In the genomic region with DNA sequence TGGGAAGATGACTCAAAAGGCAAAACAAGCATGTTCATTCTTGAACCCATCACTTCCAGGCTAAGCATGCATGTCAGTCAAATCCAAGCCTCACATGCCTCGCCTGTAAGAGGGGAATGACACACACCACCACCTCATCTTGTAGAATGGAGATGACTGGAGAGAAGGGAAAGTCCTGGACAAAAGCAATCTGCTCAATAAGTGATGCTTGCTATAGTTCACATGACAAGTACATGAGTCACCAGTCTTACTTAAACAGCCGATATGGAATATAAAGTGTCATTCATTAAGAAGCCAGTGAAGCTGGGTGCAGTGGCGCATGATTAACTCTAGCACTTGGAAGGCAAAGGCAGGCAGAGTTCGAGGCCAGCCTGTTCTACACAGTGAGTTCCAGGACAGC, we compare ENCODE assay signal across 19 mouse cellular contexts. TPM values are rescaled to one million over a fixed set of nuclear protein-coding genes. Genes with fewer than 3 reads are reported as not detected.
DNase-seq lines count a peak whose midpoint lies in the region; ATAC-seq lines count a peak whose summit lies in the region.
"Had no signal": no experiment of that assay in that cellular context is flagged by ENCODE, and none has a peak within 500 bp of the region (broad histone marks: within the 10 kb centered on the region; RNA-seq: fewer than 3 reads in every experiment).

No protein-coding gene starts in this region.

- H3K4me1 ChIP-seq in heart, embryonic 15.5 days (replicated peaks) = peaks cover 10% of the 10 kb centered on the region

- H3K79me2 ChIP-seq in macrophage (ENCODE audit: inconsistent target) = peaks cover 96% of the 10 kb centered on the region

- H3K27ac ChIP-seq in heart, embryonic 15.5 days = peak overlapping the region; percentile 58; the same call in 1 of the 2 replicates
- 0 out of 2 replicates have a peak overlapping the region, but pooled peaks have one; percentile 8 for H3K27ac ChIP-seq in macrophage
- H3K27ac ChIP-seq: forebrain, embryonic 15.5 days; liver, embryonic 15.5 days had no signal

- 0 out of 2 replicates have a peak, but pooled peaks cover 3% of the 10 kb centered on the region for H3K27me3 ChIP-seq in heart, embryonic 15.5 days

- H3K9ac ChIP-seq in heart, embryonic 15.5 days = no peak overlapping the region
- H3K9ac ChIP-seq: forebrain, embryonic 15.5 days; liver, embryonic 15.5 days had no signal

- no peak overlapping the region for H3K4me2 ChIP-seq in heart, embryonic 15.5 days
- H3K4me2 ChIP-seq: forebrain, embryonic 15.5 days; liver, embryonic 15.5 days had no signal

- intact Hi-C loops in heart, postnatal 14 days (cut with DNase I) = no loop called here

- DNase-seq in heart, postnatal 14 days = no peak
- DNase-seq in lung, postnatal 36 days = peak; percentile 14
- DNase-seq in lung, postnatal 10 days = no peak
- no peak for DNase-seq in adrenal gland, postnatal 14 days
- DNase-seq in urinary bladder, postnatal 36 days (ENCODE audit: low spot score in 2 of 2) = no peak
- DNase-seq: cerebellum, adult 8-10 months; right cerebral cortex, postnatal 14 days; thymus, postnatal 36 days had no signal

- no peaks in the 10 kb centered on the region for H3K36me3 ChIP-seq in heart, embryonic 15.5 days
- no peaks in the 10 kb centered on the region for H3K36me3 ChIP-seq in macrophage (ENCODE audit: inconsistent target)
- H3K36me3 ChIP-seq: forebrain, embryonic 15.5 days; liver, embryonic 15.5 days had no signal

- 59% methylated on average over 4 of the region's 4 CpGs for WGBS in heart, embryonic 15.5 days
- 82% methylated on average over 4 of the region's 4 CpGs for WGBS in macrophage (ENCODE audit: missing documents)

- no peak for ATAC-seq in heart, embryonic 15.5 days (replicated peaks; ENCODE audit: insufficient number of reproducible peaks, insufficient read depth, low FRiP score, low read depth)
- ATAC-seq: CD4-positive, CD25-positive, alpha-beta regulatory T cell, adult 4 months; forebrain, embryonic 15.5 days; inflammation-experienced regulatory T-cells, adult 6 months had no signal

- no peaks in the 10 kb centered on the region for H3K9me3 ChIP-seq in heart, embryonic 15.5 days (replicated peaks)
- H3K9me3 ChIP-seq: forebrain, embryonic 15.5 days; liver, embryonic 15.5 days had no signal

- H3K4me3 ChIP-seq in heart, embryonic 15.5 days = no peak overlapping the region
- H3K4me3 ChIP-seq in macrophage (ENCODE audit: inconsistent target) = no peak overlapping the region
- H3K4me3 ChIP-seq: forebrain, embryonic 15.5 days; liver, embryonic 15.5 days; myocyte had no signal

RNA-seq across cellular contexts. Expression of gene Stx3, which starts 6.1 kb away (rescaled TPM):
- polyA plus RNA-seq in heart, embryonic 15.5 days (2015; fragmentation: Nextera tagmentation; extraction: Ambion mirVana) = 4.3 and 5.9 TPM in 2 replicates
- 1 to 10 TPM; 7.7 to 8.4 TPM for total RNA-seq in heart, postnatal 14 days (2021)
- 100 to 1,000 TPM in 23 of 26 experiments, 10 to 100 TPM in 3; 86.0 to 358 (median 130) TPM for total RNA-seq in macrophage (2018; cell fraction: chromatin; rRNA removed)
- 10 to 100 TPM; 16.8 to 73.0 (median 26.4) TPM for total RNA-seq in macrophage (2018; cell fraction: cytosol; rRNA removed)
- total RNA-seq in macrophage (2018; cell fraction: nucleus; rRNA removed) = 100 to 1,000 TPM in 8 of 26 experiments, 10 to 100 TPM in 18; 41.8 to 219 (median 90.9) TPM
- polyA plus RNA-seq in macrophage (2018) = 18.7 to 25.4 TPM (median 20.5 TPM) in 3 replicates
- 8.0 and 10.1 TPM in 2 replicates for total RNA-seq in adrenal gland, postnatal 14 days (2021)

RNA-seq across cellular contexts. Expression of gene Olfr1417, which starts 25.9 kb away (rescaled TPM):
- polyA plus RNA-seq in heart, embryonic 15.5 days (2015; fragmentation: Nextera tagmentation; extraction: Ambion mirVana) = not detected in 2 replicates
- not detected for total RNA-seq in heart, postnatal 14 days (2021)
- total RNA-seq in macrophage (2018; cell fraction: chromatin; rRNA removed) = not detected
- total RNA-seq in macrophage (2018; cell fraction: cytosol; rRNA removed) = not detected
- 1 to 10 TPM in 1 of 26 experiments, under 1 TPM in 1, not detected in 24; 0.34 to 1.0 TPM for total RNA-seq in macrophage (2018; cell fraction: nucleus; rRNA removed)
- not detected in 3 replicates for polyA plus RNA-seq in macrophage (2018)
- not detected in 2 replicates for total RNA-seq in adrenal gland, postnatal 14 days (2021)
- total RNA-seq: gastrocnemius, adult 8-10 months; heart, postnatal 4 days; left cerebral cortex, adult 18-20 months had no signal
- polyA plus RNA-seq: CD4-positive, CD25-positive, alpha-beta regulatory T cell, adult 4 months; forebrain, embryonic 15.5 days; inflammation-experienced regulatory T-cells, adult 6 months; limb, embryonic 11.5 days; liver, embryonic 15.5 days; myocyte had no signal

RNA-seq across cellular contexts. Expression of gene Mrpl16, which starts 42.9 kb away (rescaled TPM):
- 59.4 and 66.6 TPM in 2 replicates for polyA plus RNA-seq in heart, embryonic 15.5 days (2015; fragmentation: Nextera tagmentation; extraction: Ambion mirVana)
- total RNA-seq in heart, postnatal 14 days (2021) = 100 to 1,000 TPM in 1 of 2 experiments, 10 to 100 TPM in 1; 90.2 to 101 TPM
- total RNA-seq in macrophage (2018; cell fraction: chromatin; rRNA removed) = 10 to 100 TPM in 8 of 26 experiments, 1 to 10 TPM in 18; 2.5 to 12.3 (median 7.2) TPM
- 10 to 100 TPM; 18.7 to 33.6 (median 26.1) TPM for total RNA-seq in macrophage (2018; cell fraction: cytosol; rRNA removed)
- total RNA-seq in macrophage (2018; cell fraction: nucleus; rRNA removed) = 10 to 100 TPM in 13 of 26 experiments, 1 to 10 TPM in 13; 2.3 to 13.7 (median 9.9) TPM
- 27.2 to 40.6 TPM (median 35.2 TPM) in 3 replicates for polyA plus RNA-seq in macrophage (2018)
- total RNA-seq in adrenal gland, postnatal 14 days (2021) = 76.5 and 79.8 TPM in 2 replicates

RNA-seq across cellular contexts. Expression of gene Olfr1418, which starts 47.7 kb away (rescaled TPM):
- not detected in 2 replicates for polyA plus RNA-seq in heart, embryonic 15.5 days (2015; fragmentation: Nextera tagmentation; extraction: Ambion mirVana)
- not detected for total RNA-seq in heart, postnatal 14 days (2021)
- not detected for total RNA-seq in macrophage (2018; cell fraction: chromatin; rRNA removed)
- total RNA-seq in macrophage (2018; cell fraction: cytosol; rRNA removed) = not detected
- total RNA-seq in macrophage (2018; cell fraction: nucleus; rRNA removed) = not detected
- not detected in 3 replicates for polyA plus RNA-seq in macrophage (2018)
- total RNA-seq in adrenal gland, postnatal 14 days (2021) = not detected in 2 replicates
- total RNA-seq: gastrocnemius, adult 8-10 months; heart, postnatal 4 days; left cerebral cortex, adult 18-20 months had no signal
- polyA plus RNA-seq: CD4-positive, CD25-positive, alpha-beta regulatory T cell, adult 4 months; forebrain, embryonic 15.5 days; inflammation-experienced regulatory T-cells, adult 6 months; limb, embryonic 11.5 days; liver, embryonic 15.5 days; myocyte had no signal
